In the genomic region with DNA sequence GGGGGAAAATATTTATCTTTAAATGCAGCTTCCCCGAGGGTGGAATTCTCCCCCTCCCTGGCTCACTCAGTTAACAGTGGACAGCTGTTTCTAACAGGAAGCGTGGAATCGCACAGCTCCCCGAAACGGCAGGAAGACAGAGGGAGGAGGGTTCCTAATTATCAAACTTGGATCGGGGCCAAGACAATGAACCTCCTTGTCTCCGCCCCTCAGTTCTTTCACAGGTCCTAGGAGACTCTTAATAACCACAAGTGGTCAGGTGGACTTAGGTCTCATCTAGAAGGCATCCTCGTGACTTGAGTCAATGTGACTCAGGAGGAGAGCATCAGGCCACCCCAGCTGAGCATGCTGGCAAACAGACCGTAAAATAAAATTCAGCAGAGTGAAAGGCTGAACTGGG, we compare ENCODE assay signal across 8 mouse cellular contexts. TPM values are rescaled to one million over a fixed set of nuclear protein-coding genes. Genes with fewer than 3 reads are reported as not detected.
A peak's percentile ranks its signal among the peaks of the same experiment; 100 is the strongest.
DNase-seq lines count a peak whose midpoint lies in the region; ATAC-seq and TF ChIP-seq lines count a peak whose summit lies in the region.

No protein-coding gene starts in this region.

- no peak overlapping the region for H3K9ac ChIP-seq in hindbrain, embryonic 16.5 days (ENCODE audit: low read depth, low read length)
- no peak overlapping the region for H3K9ac ChIP-seq in limb, embryonic 14.5 days (ENCODE audit: low read depth, low read length, severe bottlenecking)
- H3K9ac ChIP-seq in midbrain, embryonic 16.5 days (ENCODE audit: low read depth, low read length): 0 out of 2 replicates have a peak overlapping the region, but pooled peaks have one; percentile 38

- no peak overlapping the region for H3K4me3 ChIP-seq in hindbrain, embryonic 16.5 days (ENCODE audit: low read length)
- H3K4me3 ChIP-seq in limb, embryonic 14.5 days (replicated peaks; ENCODE audit: low read length): no peak overlapping the region
- H3K4me3 ChIP-seq in midbrain, embryonic 16.5 days (ENCODE audit: low read depth, low read length): no peak overlapping the region

- no peak for TF ChIP-seq POLR2A in limb, embryonic 14.5 days (IDR thresholded peaks at IDR 0.05; ENCODE audit: borderline replicate concordance, extremely low read depth, insufficient read depth, insufficient read length)

- peaks cover 7% of the 10 kb centered on the region for H3K4me1 ChIP-seq in hindbrain, embryonic 16.5 days (ENCODE audit: control insufficient read depth, insufficient read depth, low read depth, low read length)
- peaks cover 19% of the 10 kb centered on the region for H3K4me1 ChIP-seq in limb, embryonic 14.5 days (ENCODE audit: control insufficient read depth, insufficient read depth, low read length)
- peaks cover 18% of the 10 kb centered on the region for H3K4me1 ChIP-seq in midbrain, embryonic 16.5 days (ENCODE audit: control insufficient read depth, insufficient read depth, low read length)

- no peaks in the 10 kb centered on the region for H3K36me3 ChIP-seq in hindbrain, embryonic 16.5 days (ENCODE audit: control insufficient read depth, insufficient read depth, low read length)
- H3K36me3 ChIP-seq in limb, embryonic 14.5 days (ENCODE audit: control insufficient read depth, insufficient read depth, low read length): no peaks in the 10 kb centered on the region
- no peaks in the 10 kb centered on the region for H3K36me3 ChIP-seq in midbrain, embryonic 16.5 days (ENCODE audit: control insufficient read depth, insufficient read depth, low read length)

- DNase-seq in spleen, postnatal 36 days (ENCODE audit: low spot score in 2 of 2): peak; percentile 16 to 39
- no peak for DNase-seq in spleen, postnatal 14 days (ENCODE audit: low spot score in 2 of 2)
- peak; percentile 37 to 38 for DNase-seq in gastrocnemius, adult 8-10 months (ENCODE audit: low spot score in 2 of 2)
- peak; percentile 78 for DNase-seq in limb, embryonic 14.5 days (ENCODE audit: low spot score)
- DNase-seq in right cerebral cortex, postnatal 14 days: no peak

- no peak overlapping the region for H3K4me2 ChIP-seq in hindbrain, embryonic 16.5 days (ENCODE audit: low read length)
- peak overlapping the region; percentile 25 for H3K4me2 ChIP-seq in limb, embryonic 14.5 days (replicated peaks; ENCODE audit: low read depth, low read length, severe bottlenecking)
- peak overlapping the region; percentile 1; the same call in 1 of the 2 replicates for H3K4me2 ChIP-seq in midbrain, embryonic 16.5 days (ENCODE audit: low read length)

- H3K27ac ChIP-seq in hindbrain, embryonic 16.5 days (ENCODE audit: low read depth, low read length): no peak overlapping the region
- H3K27ac ChIP-seq in limb, embryonic 14.5 days (replicated peaks; ENCODE audit: low read depth, low read length): no peak overlapping the region
- H3K27ac ChIP-seq in midbrain, embryonic 16.5 days (ENCODE audit: low read length): 0 out of 2 replicates have a peak overlapping the region, but pooled peaks have one; percentile 23

- ATAC-seq in hindbrain, embryonic 16.5 days: peak; percentile 65
- ATAC-seq in limb, embryonic 14.5 days (ENCODE audit: low FRiP score, low read depth): peak; percentile 75
- no peak for ATAC-seq in midbrain, embryonic 16.5 days
- ATAC-seq in frontal cortex, adult (ENCODE audit: low TSS enrichment): no peak

- H3K9me3 ChIP-seq in hindbrain, embryonic 16.5 days (ENCODE audit: control insufficient read depth, low read length): no peaks in the 10 kb centered on the region
- no peaks in the 10 kb centered on the region for H3K9me3 ChIP-seq in limb, embryonic 14.5 days (ENCODE audit: control insufficient read depth, low read length)
- no peaks in the 10 kb centered on the region for H3K9me3 ChIP-seq in midbrain, embryonic 16.5 days (replicated peaks; ENCODE audit: control insufficient read depth, low read length, poor library complexity, severe bottlenecking)

- 3% methylated on average over 9 of the region's 9 CpGs for WGBS in hindbrain, embryonic 16.5 days
- WGBS in limb, embryonic 14.5 days: 4% methylated on average over 9 of the region's 9 CpGs
- WGBS in midbrain, embryonic 16.5 days: 5% methylated on average over 9 of the region's 9 CpGs

- H3K27me3 ChIP-seq in hindbrain, embryonic 16.5 days (replicated peaks; ENCODE audit: control insufficient read depth, insufficient read depth, low read length): no peaks in the 10 kb centered on the region
- H3K27me3 ChIP-seq in limb, embryonic 14.5 days (ENCODE audit: control insufficient read depth, insufficient read depth, low read length): no peaks in the 10 kb centered on the region
- H3K27me3 ChIP-seq in midbrain, embryonic 16.5 days (ENCODE audit: control insufficient read depth, insufficient read depth, low read depth, low read length): no peaks in the 10 kb centered on the region

RNA-seq across cellular contexts. Expression of a gene that starts 8.7 kb away (rescaled TPM):
- total RNA-seq in gastrocnemius, adult 8-10 months (2022): 10 to 100 TPM; 53.7 to 93.1 (median 66.0) TPM
- polyA plus RNA-seq in hindbrain, embryonic 16.5 days (2015; fragmentation: Nextera tagmentation; extraction: Ambion mirVana): 25.4 and 27.2 TPM in 2 replicates
- polyA plus RNA-seq in limb, embryonic 14.5 days (2012; rRNA removed): 43.3 and 51.3 TPM in 2 replicates
- 28.5 and 32.3 TPM in 2 replicates for polyA plus RNA-seq in limb, embryonic 14.5 days (2014; fragmentation: Nextera tagmentation; extraction: Ambion mirVana)
- polyA plus RNA-seq in midbrain, embryonic 16.5 days (2015; fragmentation: Nextera tagmentation; extraction: Ambion mirVana): 29.0 and 31.2 TPM in 2 replicates

RNA-seq across cellular contexts. Expression of a gene that starts 36.2 kb away (rescaled TPM):
- total RNA-seq in gastrocnemius, adult 8-10 months (2022): 10 to 100 TPM; 55.0 to 77.6 (median 67.7) TPM
- polyA plus RNA-seq in hindbrain, embryonic 16.5 days (2015; fragmentation: Nextera tagmentation; extraction: Ambion mirVana): 1,276 and 1,360 TPM in 2 replicates
- 675 and 907 TPM in 2 replicates for polyA plus RNA-seq in limb, embryonic 14.5 days (2012; rRNA removed)
- 1,291 and 1,302 TPM in 2 replicates for polyA plus RNA-seq in limb, embryonic 14.5 days (2014; fragmentation: Nextera tagmentation; extraction: Ambion mirVana)
- polyA plus RNA-seq in midbrain, embryonic 16.5 days (2015; fragmentation: Nextera tagmentation; extraction: Ambion mirVana): 1,096 and 1,142 TPM in 2 replicates

Comparison
In these comparisons a context has a peak if more than half of its experiments do, and no peak if none do; other contexts are left out.
1. DNase-seq: peak in spleen, postnatal 36 days (2 of 2), gastrocnemius, adult 8-10 months (2 of 2) and limb, embryonic 14.5 days (single experiment); none in spleen, postnatal 14 days (0 of 2) and right cerebral cortex, postnatal 14 days (single experiment).
2. ATAC-seq: peak in hindbrain, embryonic 16.5 days (single experiment) and limb, embryonic 14.5 days (single experiment); none in midbrain, embryonic 16.5 days (single experiment) and frontal cortex, adult (single experiment).